Mouse (Mus musculus) kidney, adult 11 months (tissue): ENCODE data around the gene Lrrc17.

Source experiments
- DNase-seq: peaks from one replicate; pipeline ENCODE4 v3.0.0; 2022

Lrrc17 gene

GRCm38 (mm10) chr5:21544821-21545220 is 1.5 kb downstream of the Lrrc17 start:
- DNase-seq = no peak

GRCm38 (mm10) chr5:21545227-21545626 is 1.9 kb downstream of the Lrrc17 start:
- DNase-seq = no peak

GRCm38 (mm10) chr5:21545786-21546185 is 2.4 kb downstream of the Lrrc17 start:
- DNase-seq = no peak

DNA sequence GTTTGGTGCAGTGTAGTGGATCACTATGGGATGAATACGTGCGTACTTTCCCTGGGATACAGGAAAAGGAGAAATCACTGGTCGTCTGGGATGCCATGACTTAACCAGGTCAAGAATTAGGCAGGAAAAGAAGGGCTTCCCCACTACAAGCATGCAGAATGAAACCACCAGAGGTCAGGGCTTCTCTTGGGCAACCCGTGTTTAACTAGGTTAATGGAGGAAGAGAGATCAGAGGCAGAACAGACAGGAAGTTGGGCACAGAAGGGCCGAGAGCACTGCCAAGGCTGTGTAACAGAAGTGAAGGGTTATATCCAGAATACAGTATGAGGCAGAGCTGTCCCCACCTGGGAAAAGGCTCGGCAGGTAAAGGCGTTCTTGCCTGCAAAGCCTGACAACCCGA is 3.6 kb downstream of the Lrrc17 start:
- no peak for DNase-seq

DNA sequence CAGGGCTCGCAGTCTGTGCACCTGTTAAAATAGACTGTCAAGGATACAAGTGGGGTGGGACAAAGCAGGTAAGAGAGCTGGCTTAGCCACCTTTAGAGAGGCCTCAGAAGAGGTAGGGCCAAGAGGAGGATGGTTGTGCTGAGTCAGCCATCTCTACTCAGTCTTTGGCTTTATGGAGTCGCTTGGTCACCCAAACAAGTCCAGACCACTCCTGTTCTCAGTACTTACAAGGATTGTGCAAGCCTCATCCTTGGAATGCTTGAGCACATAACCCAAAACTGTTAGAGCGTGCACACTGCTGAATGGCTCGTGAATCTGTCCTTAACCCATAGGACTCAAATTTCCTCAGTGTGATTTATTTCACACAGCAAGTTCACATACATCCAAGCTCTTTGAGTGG is 10.3 kb downstream of the Lrrc17 start:
- DNase-seq = no peak

DNA sequence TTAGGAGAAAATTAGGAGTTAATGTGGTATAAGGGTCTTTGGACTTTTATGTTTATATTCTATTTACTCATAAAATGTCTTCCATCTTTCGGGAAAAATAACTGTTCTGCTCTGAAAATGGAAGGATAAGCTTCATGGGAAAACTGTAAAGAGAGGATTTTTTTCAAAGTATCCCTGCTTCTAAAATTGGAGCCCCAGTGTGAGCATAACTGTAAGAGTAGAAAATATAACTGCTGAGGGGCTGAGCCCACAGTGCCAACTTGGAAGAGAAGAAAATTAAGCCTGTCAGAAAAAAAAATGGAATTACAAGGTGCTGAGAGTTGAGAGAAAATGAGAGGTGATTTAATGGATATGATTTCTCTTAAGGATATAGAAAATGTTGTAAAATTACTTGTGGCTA is 11.4 kb downstream of the Lrrc17 start:
- no peak for DNase-seq

DNA sequence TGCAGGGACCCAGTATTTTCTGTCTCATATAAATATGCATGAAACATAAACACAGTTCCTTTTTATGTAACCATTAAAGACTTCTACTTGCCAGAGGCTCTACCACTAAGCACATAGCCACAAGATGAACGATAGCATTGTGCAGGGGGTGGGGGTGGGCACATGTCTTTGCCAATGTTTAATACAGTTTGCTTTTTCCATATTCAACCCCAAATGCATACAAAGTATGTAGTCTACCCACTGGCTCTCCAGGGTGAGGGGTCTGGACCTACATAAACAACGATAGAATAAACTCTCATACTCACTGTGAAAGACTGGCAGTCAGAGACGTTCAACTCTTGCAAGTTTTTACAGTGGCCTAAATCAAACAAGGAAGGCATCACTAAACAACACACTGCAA is 13.1 kb downstream of the Lrrc17 start:
- DNase-seq = no peak

GRCm38 (mm10) chr5:21563936-21564335 is 20.6 kb downstream of the Lrrc17 start:
- no peak for DNase-seq

DNA sequence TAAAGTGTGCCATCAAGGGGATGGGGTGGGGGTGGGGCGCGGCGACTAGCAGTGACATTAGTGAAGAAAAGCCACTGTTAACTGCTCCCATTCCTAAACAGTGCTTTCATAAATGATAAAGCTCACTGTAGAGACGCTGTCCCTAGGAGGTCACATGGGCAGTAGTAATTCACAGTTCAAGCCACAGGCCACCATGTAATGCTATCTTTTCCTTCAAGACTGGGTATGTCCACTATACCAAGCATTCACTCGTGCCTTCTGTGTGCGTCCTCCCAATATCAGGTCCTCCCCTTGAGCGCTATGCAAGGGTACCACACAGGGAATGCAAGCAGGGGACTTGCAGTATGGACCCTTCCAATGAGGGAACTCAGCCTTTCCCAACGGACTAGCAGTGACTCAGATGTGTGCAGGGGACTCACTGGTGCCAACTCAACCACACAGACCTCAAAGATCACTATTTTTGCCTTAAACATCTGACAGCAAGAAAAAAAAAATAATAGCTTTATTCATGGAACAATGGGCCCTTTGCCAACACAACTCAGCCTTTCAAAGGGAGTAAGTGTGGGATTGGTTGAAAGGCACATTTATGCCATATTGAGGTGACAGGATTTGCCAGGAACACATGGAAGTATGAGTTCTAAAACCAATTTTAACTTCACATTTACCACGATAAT is 22.2 kb downstream of the Lrrc17 start:
- DNase-seq = no peak

GRCm38 (mm10) chr5:21567784-21568183 is 24.4 kb downstream of the Lrrc17 start:
- DNase-seq = no peak

DNA sequence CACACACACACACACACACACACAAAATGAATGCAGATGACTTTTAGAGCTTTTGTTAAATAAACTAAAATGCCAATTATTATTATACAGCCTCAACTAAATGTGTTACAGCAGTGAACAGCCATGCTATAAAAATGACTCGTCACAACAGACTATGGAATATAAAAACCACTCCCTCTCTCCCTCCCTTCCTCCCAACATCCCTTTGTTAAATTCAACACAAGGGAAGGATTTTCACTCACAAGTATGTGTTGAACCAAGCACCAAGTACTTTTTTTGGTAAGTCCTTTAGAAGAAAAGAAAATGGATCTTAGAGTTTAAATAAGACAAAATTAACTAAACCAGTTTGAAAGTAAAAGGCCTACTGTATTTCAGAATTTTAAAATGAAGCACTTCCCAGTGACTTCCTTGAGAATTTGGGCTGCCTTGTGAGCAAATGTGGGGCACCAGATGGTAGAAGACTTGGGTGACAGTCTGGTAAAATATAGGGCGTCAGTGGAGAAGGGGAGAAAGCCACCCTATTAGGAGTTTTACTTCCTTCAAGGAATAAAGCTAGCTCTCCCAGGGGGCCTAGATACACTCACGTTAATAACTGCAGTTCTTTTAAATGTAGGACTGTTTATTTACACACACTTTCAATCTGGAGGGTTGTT is 29.5 kb downstream of the Lrrc17 start:
- no peak for DNase-seq

GRCm38 (mm10) chr5:21574386-21575209 is 31.2 kb downstream of the Lrrc17 start:
- DNase-seq = no peak

DNA sequence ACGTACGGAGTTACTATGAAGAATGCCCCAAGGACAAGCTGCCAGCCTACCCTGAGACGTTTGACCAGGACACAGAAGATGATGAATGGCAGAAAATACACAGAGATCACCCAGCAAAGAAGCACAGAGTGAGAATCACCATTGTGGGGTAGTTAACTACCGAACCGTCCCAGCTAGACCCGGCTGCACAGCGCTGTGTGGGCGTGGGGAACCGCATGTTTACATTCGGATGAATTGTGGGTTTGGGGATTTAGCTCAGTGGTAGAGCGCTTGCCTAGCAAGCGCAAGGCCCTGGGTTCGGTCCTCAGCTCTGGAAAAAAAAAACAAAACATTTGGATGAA is 31.8 kb downstream of the Lrrc17 start:
- no peak for DNase-seq

DNA sequence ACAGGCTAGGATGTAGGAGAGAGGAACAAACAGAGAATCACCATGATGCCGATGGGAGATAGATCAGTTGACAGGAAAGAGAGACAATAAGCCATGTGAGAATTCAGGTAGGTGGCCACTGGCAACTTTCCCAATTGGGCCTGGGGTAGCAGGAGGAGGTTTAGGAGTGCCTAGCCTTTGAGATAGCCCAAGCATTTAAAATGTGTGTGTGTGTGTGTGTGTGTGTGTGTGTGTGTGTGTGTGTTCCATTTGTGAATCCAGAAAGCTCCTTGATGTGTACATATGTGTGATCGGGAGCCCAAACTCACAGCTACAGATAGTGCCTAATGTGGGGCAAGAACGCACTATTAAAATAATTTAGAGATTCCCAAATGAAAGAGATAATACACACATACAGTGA is 34.8 kb downstream of the Lrrc17 start:
- DNase-seq = no peak

GRCm38 (mm10) chr5:21586763-21587162 is 43.4 kb downstream of the Lrrc17 start:
- DNase-seq = no peak

DNA sequence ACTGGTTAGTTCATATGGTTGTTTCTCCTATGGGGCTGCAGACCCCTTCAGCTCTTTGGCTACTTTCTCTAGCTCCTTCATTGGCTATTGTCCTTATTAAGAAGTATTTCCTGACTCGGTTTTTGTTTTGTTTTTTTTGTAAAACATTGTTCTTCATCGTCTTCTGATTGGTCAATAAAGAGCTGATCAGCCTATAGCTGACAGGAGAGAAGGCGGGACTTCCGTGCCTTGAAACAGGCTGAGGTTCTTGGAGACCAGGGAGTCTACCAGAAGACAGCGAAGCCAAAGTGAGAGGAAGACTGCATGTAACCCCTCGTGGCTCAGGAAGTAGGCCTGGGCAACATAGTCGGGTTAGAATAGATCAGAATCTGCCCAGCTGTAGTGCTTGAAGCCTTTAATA is 44.3 kb downstream of the Lrrc17 start:
- no peak for DNase-seq

DNA sequence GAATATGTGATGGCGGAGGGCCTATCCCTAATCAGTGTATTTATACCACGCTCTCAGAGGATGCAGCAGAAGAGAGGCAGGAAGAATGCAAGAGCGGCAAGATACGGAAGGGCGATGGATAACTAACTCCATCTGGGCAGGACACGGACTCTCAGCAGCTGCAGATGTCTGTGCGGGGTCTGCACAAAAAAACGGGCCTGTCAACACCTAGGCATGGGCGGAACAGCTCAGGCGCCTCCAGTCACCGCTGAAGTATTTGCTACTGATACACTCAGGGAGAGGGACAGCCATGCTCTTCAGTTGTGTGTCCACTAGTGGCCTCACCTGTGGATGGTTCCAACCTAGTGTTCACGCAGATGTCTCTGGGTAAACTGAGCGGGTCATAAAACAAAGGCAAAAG is 44.9 kb downstream of the Lrrc17 start:
- DNase-seq = no peak

- no peak for DNase-seq
Measured at GRCm38 (mm10) chr5:21592106-21592505, 48.7 kb downstream of the Lrrc17 start.

DNA sequence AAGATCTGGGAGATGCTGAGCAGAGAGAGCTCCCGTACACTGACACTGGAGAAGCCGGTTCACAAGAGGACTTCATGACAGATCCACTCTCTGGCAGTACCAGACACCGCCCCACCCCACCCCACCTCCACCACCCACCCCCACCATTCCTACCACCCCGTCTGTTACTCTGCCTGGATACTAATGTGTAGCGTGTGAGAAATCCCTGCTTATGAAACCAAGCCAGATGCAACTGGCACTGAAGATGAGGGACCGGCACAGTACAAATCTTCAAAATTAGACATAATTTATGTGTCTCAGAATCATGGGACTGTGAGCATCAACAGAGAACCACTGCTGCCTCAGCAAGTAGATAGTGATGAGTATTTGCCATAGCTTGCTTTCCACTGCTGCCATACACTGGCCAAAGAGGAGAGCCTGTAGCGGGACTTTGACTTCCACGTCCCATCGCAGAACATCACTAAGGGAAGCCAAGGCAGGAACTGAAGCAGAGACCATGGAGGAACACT is 49.9 kb downstream of the Lrrc17 start:
- DNase-seq = no peak

GRCm38 (mm10) chr5:21599536-21599935 is 56.2 kb downstream of the Lrrc17 start:
- peak; percentile 33 for DNase-seq

- no peak for DNase-seq
Measured at GRCm38 (mm10) chr5:21599961-21600360, 56.6 kb downstream of the Lrrc17 start.

GRCm38 (mm10) chr5:21605936-21606335 is 62.6 kb downstream of the Lrrc17 start:
- DNase-seq = no peak

DNA sequence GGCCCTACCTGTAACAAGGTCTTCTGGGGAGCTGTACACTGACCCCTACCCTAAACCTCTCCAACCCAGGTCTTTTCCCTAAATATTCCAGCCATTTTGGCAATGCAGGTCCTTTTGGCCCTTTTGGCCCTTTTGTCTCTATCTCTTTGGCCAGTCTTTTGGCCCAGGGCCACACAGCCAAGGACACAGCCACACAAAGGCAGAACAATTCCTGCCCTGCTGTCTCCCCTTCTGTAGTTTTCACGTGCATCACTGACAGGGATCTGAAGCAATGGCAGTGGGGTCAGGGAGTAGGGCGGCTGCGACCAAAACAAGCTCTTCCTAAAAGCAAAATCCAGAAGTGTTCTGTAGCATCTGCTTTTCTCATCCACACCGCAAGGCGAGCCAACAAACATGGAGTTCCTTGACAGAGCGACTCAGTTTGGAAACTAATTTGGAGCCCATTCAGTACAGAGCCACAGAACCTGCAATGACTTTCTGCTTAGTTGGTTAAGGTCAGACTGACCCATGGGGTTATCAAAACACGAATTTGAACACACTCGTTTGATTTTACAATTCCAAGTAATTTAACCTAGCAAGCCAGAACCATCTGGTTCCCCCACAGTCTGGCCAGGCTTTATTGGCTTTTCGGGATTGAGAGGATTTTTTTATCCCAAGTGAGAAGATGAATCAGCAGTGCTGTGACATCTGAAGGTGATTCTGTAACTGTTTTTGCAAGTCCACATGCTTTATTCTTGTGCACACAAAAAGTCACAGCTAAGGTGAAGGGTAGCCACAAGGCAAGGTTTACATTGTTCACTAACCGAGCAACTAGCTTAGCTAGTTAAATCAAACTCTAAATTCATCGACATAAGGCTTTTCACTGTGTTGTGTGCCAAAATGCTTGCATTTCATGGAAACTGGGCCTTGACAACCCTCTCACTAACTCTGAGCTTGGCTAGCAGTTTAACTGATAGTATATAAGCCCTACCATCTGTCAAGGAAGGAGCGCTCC is 65.2 kb downstream of the Lrrc17 start:
- DNase-seq = no peak
